Mouse (Mus musculus) telencephalon, adult 2 months (tissue): Measurements from ENCODE around the gene Klhl3.

Experiments
- DNase-seq: peaks from one replicate; pipeline ENCODE4 v3.0.0-alpha.2; 2011; ENCODE audit warnings: low read depth, low spot score

The Klhl3 gene

GRCm38 (mm10) chr13:58126126-58126525 is 12.7 kb upstream of the Klhl3 start:
- DNase-seq = peak; percentile 50

GRCm38 (mm10) chr13:58124989-58125388 is 11.6 kb upstream of the Klhl3 start:
- no peak for DNase-seq

- DNase-seq = no peak
Measured at GRCm38 (mm10) chr13:58124278-58124677, 10.9 kb upstream of the Klhl3 start.

DNA sequence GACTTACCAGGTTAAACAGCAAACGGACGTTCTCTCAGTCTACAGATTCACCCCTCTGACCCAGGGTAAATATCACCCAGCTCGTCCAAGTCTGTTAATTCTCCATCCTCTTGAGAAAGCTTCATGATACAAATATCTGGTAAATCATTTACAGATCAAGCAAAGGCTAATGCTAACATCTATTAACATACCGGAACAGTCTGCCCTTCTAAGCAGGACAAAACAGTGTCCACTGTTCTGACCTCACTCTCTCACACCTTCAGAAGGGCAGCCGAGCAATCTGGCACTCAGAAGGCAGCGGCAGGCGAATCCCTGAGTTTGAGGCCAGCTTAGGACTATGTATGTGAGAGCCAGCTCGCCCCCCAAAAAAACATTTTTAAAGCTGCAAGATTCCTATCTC is 10.0 kb upstream of the Klhl3 start:
- no peak for DNase-seq

- no peak for DNase-seq
Measured at GRCm38 (mm10) chr13:58122786-58123297, 9.4 kb upstream of the Klhl3 start.

GRCm38 (mm10) chr13:58117318-58118017 is 4.1 kb upstream of the Klhl3 start:
- DNase-seq = no peak

- DNase-seq = no peak
Measured at GRCm38 (mm10) chr13:58116801-58117200, 3.4 kb upstream of the Klhl3 start.

GRCm38 (mm10) chr13:58115227-58115626 is 1.8 kb upstream of the Klhl3 start:
- no peak for DNase-seq

DNA sequence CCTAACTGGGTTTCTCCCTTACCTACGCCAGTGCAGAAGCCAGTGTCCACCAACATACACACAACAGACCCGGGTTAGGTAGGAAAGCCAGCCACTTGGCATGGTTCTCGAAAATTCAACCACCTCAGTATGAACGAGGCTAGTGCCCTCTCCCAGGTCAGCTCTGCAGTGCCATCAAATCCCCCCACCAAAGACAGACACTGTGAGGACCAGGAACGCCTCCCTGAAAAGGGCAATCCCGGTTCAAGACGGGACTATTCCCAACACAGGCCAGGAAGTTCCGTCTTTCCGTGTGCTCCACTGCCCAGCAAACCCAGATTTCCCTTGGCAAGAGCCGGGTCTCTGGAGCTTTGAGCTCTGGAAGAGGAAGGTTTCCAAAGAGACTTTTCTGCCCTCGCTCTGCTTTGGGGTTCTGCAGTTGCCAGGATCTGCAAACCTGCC is 771 bp downstream of the Klhl3 start:
- DNase-seq = no peak

GRCm38 (mm10) chr13:58112191-58112590 is 1.2 kb downstream of the Klhl3 start:
- peak; percentile 49 for DNase-seq

- peak; percentile 48 for DNase-seq
Measured at GRCm38 (mm10) chr13:58111306-58111705, 2.1 kb downstream of the Klhl3 start.

DNA sequence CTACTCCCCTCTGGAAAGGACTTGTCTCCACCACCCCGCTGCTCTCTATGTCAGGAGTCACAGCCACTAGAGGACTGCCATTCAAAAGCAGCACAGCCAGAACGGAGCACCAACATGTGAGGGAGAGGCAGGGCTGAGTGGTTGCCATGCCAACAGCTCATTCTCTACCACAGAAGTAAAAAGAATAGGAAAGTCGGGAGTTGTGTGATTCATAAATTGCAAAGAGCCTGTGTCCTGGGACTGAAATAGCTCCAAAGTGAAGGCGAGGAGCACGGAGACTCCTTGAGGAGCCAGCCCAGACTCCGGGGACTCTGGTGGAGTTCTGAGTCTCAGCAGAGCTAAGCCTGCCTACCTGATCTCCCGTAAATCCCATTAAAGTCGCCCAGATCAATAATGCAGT is 22.7 kb downstream of the Klhl3 start:
- peak; percentile 90 for DNase-seq

DNA sequence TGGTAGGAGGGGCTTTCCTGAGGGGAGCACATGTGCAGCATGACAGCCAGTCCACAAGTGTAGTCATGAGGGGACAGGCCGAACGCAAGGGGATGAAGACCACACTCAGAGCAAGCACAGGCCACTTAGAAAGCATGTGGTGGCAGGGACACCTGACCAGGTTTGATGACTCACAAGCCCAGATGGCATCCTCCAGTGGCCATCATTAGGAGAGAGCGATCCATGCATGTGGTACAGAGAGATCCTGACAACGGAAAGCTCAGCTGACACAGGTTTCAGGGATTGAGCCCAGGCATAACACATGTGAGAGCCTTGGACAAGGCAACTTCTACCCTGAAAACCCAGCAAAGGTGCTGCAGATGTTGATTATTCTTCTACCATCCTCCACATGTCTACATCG is 29.0 kb downstream of the Klhl3 start:
- no peak for DNase-seq

DNA sequence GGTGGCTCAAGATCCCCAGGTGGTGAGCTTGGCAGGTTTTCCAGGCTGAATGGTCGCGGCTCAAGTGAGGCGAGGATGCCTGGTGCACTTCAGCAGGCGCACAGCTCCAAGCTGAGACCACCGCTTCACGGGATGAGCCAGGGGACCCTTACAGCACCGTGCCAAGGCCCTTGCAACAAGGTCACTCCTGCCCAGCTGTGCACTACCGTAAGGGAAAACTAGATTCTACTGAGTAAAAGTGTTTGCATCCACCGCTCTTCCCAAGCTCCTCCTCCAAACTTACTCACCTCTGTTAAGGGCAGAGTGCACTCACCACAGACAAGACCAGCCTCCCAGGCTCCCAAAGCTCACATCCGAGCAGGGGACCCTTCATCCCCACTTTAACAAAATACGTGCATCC is 29.9 kb downstream of the Klhl3 start:
- no peak for DNase-seq

DNA sequence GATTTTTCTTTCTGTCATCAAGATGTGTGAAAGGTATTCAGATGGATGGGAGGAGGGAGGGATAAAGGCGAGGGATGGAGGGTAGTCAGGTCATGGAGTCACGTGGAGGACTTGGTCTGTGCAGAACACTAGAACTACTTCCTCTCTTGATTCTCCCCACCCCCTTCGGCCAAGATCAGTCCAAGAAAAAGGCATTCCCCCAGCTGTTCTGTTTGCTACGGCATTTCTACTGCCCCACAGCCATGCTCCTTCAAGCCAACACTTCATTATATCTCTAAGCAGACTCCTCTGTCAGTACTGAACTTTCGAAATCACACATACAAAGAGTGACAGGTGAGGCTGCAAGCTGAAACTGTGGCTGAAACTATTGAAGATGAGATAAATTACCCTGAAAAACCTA is 30.3 kb downstream of the Klhl3 start:
- DNase-seq = no peak

GRCm38 (mm10) chr13:58078361-58078760 is 35.0 kb downstream of the Klhl3 start:
- no peak for DNase-seq

GRCm38 (mm10) chr13:58074881-58075280 is 38.5 kb downstream of the Klhl3 start:
- DNase-seq = no peak

DNA sequence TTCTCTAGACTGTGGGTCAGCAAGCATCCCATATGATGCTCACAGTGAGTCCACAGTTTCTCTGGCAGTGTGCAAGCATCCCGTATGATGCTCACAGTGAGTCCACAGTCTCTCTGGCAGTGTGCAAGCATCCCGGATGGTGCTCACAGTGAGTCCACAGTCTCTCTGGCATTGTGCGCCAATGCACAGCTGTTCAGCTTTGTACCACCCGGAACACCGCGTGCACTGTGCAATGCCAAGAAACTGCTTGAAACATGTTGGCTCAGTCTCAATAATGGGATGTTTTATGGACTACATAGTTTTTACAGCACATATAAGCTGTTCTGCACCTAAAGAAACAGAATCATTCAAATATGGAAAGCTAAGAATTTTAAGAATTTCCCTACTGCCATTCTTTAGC is 38.9 kb downstream of the Klhl3 start:
- DNase-seq = no peak

DNA sequence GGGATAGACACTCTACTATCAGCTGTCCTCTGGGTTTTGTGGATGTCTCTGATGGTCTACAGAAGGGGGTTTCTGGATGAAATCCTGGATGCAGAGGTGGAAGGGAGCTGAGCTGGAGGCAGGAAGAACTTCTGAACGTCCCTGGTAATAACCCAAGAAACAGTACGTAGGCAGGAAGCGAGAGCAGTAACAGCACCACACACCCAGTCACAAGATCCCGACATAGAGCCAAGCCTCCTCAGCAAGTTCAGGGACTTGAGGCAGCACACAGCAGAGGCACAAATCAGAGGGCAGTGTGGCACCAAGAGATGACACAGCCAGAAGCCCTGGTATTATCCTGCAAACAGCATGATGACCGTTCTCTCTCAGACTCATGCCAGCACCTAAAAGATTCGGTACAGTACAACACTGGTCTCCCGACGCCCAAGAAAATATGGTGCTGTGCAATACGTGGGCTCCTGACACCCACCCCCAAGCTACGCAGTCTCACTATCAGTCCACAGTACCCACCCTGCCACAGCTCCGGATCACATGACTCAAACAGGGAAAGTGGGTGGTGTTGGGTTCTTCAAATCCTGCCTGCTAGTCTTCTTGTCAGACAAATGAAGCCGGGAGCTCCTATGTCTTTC is 40.0 kb downstream of the Klhl3 start:
- DNase-seq = peak; percentile 81

- DNase-seq = no peak
Measured at GRCm38 (mm10) chr13:58071209-58071608, 42.2 kb downstream of the Klhl3 start.

- no peak for DNase-seq
Measured at GRCm38 (mm10) chr13:58070504-58070903, 42.9 kb downstream of the Klhl3 start.

DNA sequence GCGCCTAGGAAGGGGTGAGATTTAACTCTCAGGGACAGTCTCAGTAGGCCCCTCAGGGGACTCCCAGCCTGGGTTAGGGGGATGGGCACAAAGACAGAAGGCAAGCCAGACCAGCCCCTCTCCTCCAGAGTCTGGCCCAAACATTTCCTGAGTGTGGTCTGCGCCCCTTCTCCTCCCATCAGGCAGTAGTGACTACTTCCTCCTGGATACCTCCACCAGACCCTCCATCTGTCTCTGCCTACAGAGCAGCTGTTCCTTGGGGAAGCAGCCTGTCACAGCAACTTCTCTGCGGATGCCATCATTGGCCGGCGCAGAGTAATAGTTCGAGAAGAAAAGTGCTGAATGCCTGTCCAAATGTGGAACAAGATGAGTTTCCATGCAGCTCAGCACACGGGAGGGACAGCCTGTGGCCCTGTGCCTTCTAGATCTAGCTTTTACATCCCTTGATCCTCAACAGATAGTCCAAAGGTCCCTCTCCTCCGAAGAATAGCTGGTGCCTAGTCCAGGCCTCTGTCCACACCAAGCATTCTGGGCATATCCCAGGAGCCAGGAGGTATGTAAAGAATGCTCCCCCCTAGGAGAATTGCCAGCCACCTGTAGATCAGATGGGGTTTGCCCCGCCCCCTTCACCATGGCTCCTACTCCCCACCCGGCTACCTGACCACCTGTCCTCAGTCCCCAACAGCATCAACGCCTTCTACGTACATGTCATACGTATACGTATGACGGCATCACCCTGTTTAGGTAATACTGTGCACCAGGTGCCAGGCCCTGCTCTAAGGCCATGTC is 44.8 kb downstream of the Klhl3 start:
- DNase-seq = no peak
